Mouse (Mus musculus) CH12.LX (cell line): Measurements from ENCODE around the gene Usp42.

Experiments
- CHD1 ChIP-seq: IDR thresholded peaks from 2 replicates; pipeline ENCODE4 v1.6.1; 2012; ENCODE audit warnings: low read depth, low read length, improper control_type of control experiment, inconsistent platforms
- CTCF ChIP-seq, 2 experiments: IDR thresholded peaks in 1 of 2; conservative IDR thresholded peaks in 1 of 2; 2 replicates each; pipeline ENCODE4 v1.5.1; 2011 to 2012; ENCODE audit warnings: low read depth in 2 of 2, low read length in 2 of 2, improper control_type of control experiment in 1 of 2, inconsistent platforms in 1 of 2, mild to moderate bottlenecking in 1 of 2, moderate library complexity in 1 of 2
- EP300 ChIP-seq: IDR thresholded peaks from 2 replicates; pipeline ENCODE4 v1.6.1; 2011; ENCODE audit warnings: low read length, improper control_type of control experiment
- JUND ChIP-seq: conservative IDR thresholded peaks from 2 replicates; pipeline ENCODE4 v1.6.1; 2011; ENCODE audit warnings: low read depth, low read length, improper control_type of control experiment
- MAFK ChIP-seq: IDR thresholded peaks from 2 replicates; pipeline ENCODE4 v1.6.1; 2011; ENCODE audit warnings: low read length, improper control_type of control experiment; ENCODE audit not compliant: insufficient replicate concordance
- MAX ChIP-seq: IDR thresholded peaks from 2 replicates; pipeline ENCODE4 v1.6.1; 2011; ENCODE audit warnings: low read length, improper control_type of control experiment
- MXI1 ChIP-seq: IDR thresholded peaks from 2 replicates; pipeline ENCODE4 v1.6.1; 2011; ENCODE audit warnings: mild to moderate bottlenecking, low read depth, low read length, improper control_type of control experiment
- PAX5 ChIP-seq: IDR thresholded peaks from 2 replicates; pipeline ENCODE4 v1.6.1; 2012; ENCODE audit warnings: low read length, inconsistent platforms, mixed read lengths
- POLR2A ChIP-seq: IDR thresholded peaks from 2 replicates; pipeline ENCODE4 v1.6.1; 2011; ENCODE audit warnings: low read depth, mild to moderate bottlenecking, improper control_type of control experiment, low read length
- TCF12 ChIP-seq: IDR thresholded peaks from 2 replicates; pipeline ENCODE4 v1.6.1; 2014; ENCODE audit warnings: low read depth, mild to moderate bottlenecking, inconsistent platforms, low read length, improper control_type of control experiment

DNA sequence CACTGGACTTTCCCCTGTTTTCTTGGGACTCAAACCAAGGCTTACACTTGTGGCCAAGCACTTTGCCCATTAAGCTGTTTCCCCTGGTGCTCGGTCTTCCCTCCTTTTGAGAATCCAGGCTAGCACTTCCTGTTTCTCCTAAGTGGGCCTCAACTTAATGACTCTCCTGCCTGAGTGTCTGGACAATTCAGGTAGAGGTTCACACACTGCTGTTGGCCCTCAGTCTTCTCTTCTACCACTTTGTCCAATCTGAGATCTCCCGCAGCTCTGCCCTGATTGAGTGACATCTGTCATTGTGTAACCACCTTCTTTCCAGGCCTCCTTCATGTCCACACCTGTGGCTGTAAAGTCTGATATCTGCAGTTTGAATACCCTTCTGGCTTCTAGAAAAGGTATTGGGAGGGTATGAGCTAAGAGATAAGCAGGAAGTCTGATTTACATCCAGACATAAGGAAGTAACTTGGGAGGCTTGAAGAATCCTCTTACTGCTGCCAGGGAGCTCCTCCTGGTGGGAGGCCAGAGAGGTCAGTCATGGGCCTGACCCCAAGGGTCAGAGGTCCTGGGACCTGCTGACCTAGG, 17.6 kb upstream of the Usp42 start:
- TF ChIP-seq TCF12: no peak
- TF ChIP-seq CHD1: no peak
- no peak for TF ChIP-seq JUND
- TF ChIP-seq MAFK: no peak
- TF ChIP-seq PAX5: no peak
- no peak for TF ChIP-seq POLR2A
- no peak for TF ChIP-seq CTCF (conservative IDR thresholded peaks at IDR 0.05 in 1 of 2, IDR thresholded peaks at IDR 0.05 in 1 of 2; ENCODE audit: low read depth in 2 of 2, low read length in 2 of 2)
- TF ChIP-seq MXI1: no peak
- TF ChIP-seq MAX: no peak
- no peak for TF ChIP-seq EP300
